Mouse (Mus musculus) hindbrain, embryonic 13.5 days (tissue): Measurements from ENCODE around the gene Spata16. TPM values are rescaled to one million over a fixed set of nuclear protein-coding genes. Genes with fewer than 3 reads are reported as not detected.

ENCODE experiments used
- ATAC-seq: fragments of 200-750 bp; cut with Nextera tagmentation; 2 replicates; pipeline ENCODE4 v1.8.0; 2017; ENCODE audit warnings: moderate TSS enrichment; ENCODE audit not compliant: low FRiP score
- H3K27ac ChIP-seq: fragments of 300-500 bp; sonication (generic); 2 replicates; pipeline ENCODE4 v1.5.1; 2015; ENCODE audit warnings: inconsistent platforms, mild to moderate bottlenecking, moderate library complexity
- H3K27me3 ChIP-seq: fragments of 300-500 bp; sonication (generic); 2 replicates; pipeline ENCODE4 v1.6.1; 2015; ENCODE audit warnings: mild to moderate bottlenecking, inconsistent platforms
- H3K36me3 ChIP-seq: fragments of 300-500 bp; sonication (generic); 2 replicates; pipeline ENCODE4 v1.6.1; 2015; ENCODE audit warnings: mild to moderate bottlenecking, inconsistent platforms
- H3K4me1 ChIP-seq: fragments of 300-500 bp; sonication (generic); replicated peaks from 2 replicates; pipeline ENCODE4 v1.6.1; 2015; ENCODE audit warnings: inconsistent platforms
- H3K4me2 ChIP-seq: fragments of 300-500 bp; sonication (generic); 2 replicates; pipeline ENCODE4 v1.6.1; 2015; ENCODE audit warnings: inconsistent platforms, mild to moderate bottlenecking, moderate library complexity
- H3K4me3 ChIP-seq: fragments of 300-500 bp; sonication (generic); 2 replicates; pipeline ENCODE4 v1.5.1; 2015; ENCODE audit warnings: mild to moderate bottlenecking, inconsistent platforms
- H3K9ac ChIP-seq: fragments of 300-500 bp; sonication (generic); 2 replicates; pipeline ENCODE4 v1.6.1; 2015; ENCODE audit warnings: mild to moderate bottlenecking, inconsistent platforms
- H3K9me3 ChIP-seq: fragments of 300-500 bp; sonication (generic); 2 replicates; pipeline ENCODE4 v1.6.1; 2016; ENCODE audit warnings: inconsistent platforms
- WGBS: fragments of 180-500 bp; shearing (Covaris S2); methylation state at CpG from one replicate; pipeline ENCODE4 v1.1.7; 2015; 5-methylcytosine and 5-hydroxymethylcytosine counted together
- microRNA-seq: library from miRNA; unstranded; fragments of <30 nt; microRNA quantifications from one replicate; pipeline ENCODE4, GENCODE M21; 2016
- polyA plus RNA-seq: library from polyadenylated mRNA; unstranded; fragments of >200 nt; fragmentation: Nextera tagmentation; extraction: Ambion mirVana; gene quantifications from 2 replicates; pipeline ENCODE4 v1.2.1, GENCODE M21; 2015

Spata16 gene
- polyA plus RNA-seq, 1 experiment from 2014 or later = not detected

DNA sequence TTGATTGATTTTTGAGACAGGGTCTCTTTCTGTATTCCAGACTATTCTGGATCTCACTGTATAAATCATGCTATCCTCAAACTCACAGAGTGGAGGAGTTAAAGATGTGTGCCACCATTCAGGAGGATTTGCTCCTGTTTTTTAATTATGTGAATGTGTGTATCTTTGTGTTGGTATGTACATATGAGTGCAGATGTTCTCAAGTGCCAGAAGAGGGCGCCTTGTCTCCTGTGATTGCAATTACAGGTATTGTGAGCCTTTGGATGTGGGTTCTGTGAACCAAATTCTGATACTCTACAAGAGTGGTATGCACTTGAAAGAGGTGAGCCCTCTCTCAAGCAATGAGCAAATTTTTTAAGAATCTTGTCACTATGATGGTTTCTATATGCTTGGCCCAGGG is 369.4 kb downstream of the Spata16 start:
- 51% methylated on average over 1 of the region's 1 CpGs for WGBS
- Histone ChIP-seq H3K27me3 (no peaks in the 10 kb centered on the region), H3K9ac (no peak overlapping the region), H3K4me3 (no peak overlapping the region), H3K9me3 (no peaks in the 10 kb centered on the region), H3K4me1 (no peaks in the 10 kb centered on the region), H3K36me3 (no peaks in the 10 kb centered on the region), H3K27ac (no peak overlapping the region), H3K4me2 (no peak overlapping the region)
- ATAC-seq = no peak

DNA sequence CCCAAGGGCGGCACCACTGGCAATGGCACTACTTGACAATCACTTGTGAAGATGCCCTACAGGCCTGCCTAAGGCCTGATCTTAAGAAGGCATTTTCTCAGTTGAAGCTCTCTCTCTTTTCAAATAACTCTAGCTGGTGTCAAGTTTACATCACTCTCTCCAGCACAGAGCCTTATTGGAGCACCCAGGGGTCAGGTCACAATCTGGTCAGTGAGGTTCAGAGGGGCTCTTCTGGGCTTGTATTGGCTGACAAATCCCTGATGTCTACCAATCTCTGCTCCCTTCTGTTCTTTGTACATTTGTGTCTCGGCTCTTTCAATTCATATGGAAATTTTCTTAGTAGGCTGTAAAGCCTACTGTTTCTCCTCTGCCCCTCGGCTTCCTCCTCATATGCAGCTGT is 390.5 kb downstream of the Spata16 start:
- no peaks in the 10 kb centered on the region for H3K36me3 ChIP-seq
- no peaks in the 10 kb centered on the region for H3K4me1 ChIP-seq
- no peak overlapping the region for H3K4me2 ChIP-seq
- no peaks in the 10 kb centered on the region for H3K27me3 ChIP-seq
- no peak overlapping the region for H3K9ac ChIP-seq
- ATAC-seq = no peak
- H3K4me3 ChIP-seq = no peak overlapping the region
- WGBS = 43% methylated on average over 3 of the region's 3 CpGs
- peaks cover 5% of the 10 kb centered on the region; the same call in 1 of the 2 replicates for H3K9me3 ChIP-seq
- H3K27ac ChIP-seq = no peak overlapping the region

DNA sequence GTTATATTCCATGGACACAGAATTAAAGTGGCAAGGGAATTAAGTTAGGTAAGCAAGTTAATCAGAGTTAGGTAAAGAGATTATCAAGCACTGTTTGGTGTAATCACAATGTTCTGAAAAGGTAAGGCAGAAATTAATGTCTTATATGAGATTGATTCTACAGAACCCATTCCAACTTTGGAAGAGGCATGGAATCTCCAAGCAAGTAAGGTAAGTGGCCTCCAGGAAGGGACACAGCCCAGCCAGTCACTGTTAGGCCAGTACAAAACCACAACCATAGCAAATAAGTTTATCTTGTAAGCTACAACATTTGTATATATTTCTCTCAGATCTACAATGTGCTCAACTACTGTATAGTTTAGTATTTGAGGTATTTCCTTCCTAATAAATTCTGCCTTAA is 391.1 kb downstream of the Spata16 start:
- Histone ChIP-seq H3K27me3 (no peaks in the 10 kb centered on the region), H3K4me2 (no peak overlapping the region), H3K9me3 (peaks cover 5% of the 10 kb centered on the region; the same call in 1 of the 2 replicates), H3K27ac (no peak overlapping the region), H3K9ac (no peak overlapping the region), H3K4me1 (no peaks in the 10 kb centered on the region), H3K36me3 (no peaks in the 10 kb centered on the region), H3K4me3 (no peak overlapping the region)
- ATAC-seq = no peak

DNA sequence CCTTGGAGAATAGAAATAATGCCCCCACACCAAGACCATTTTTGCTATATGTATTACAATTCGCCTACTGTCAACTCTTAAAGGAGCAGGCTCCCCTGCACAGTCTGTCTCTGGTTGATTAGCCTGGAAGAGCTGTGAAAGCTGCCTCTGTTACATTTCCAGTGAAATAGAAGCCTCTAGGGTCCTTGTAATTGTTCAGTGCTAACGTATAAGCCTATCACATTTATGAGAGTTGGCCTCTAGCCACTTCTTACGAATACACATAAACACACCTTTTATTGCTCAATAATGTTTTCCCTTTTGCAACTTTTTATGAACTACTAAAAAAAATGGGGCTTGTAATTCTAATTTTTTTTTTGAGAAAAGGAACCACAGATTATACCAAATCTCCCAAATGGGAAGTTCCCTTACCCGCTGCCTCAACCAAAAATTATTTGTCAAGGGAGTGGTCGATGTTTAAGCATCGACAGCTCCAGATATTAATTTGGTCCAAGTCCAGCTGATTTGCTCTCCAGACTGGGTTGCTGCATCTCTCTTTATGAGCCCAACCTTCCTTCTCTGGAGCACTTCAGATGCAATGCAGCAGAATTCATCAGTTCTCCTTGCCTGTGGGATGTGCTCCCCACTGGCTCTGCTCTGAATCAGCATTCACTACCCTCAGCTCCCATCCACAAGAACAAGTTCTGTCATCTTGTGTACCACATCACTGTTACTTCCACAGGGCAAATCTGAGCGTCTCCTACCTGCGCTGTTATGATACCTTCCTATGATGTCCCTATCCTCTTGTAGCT is 392.8 kb downstream of the Spata16 start:
- no peak overlapping the region for H3K9ac ChIP-seq
- H3K4me2 ChIP-seq = no peak overlapping the region
- WGBS = 90% methylated on average over 8 of the region's 8 CpGs
- H3K4me1 ChIP-seq = no peaks in the 10 kb centered on the region
- H3K9me3 ChIP-seq = peaks cover 5% of the 10 kb centered on the region; the same call in 1 of the 2 replicates
- H3K4me3 ChIP-seq = no peak overlapping the region
- H3K27me3 ChIP-seq = no peaks in the 10 kb centered on the region
- no peaks in the 10 kb centered on the region for H3K36me3 ChIP-seq
- ATAC-seq = no peak
- H3K27ac ChIP-seq = no peak overlapping the region

Small RNA genes within 50 kb of the gene (microRNA-seq; reads per million reads assigned to microRNA genes)
- gene Gm25773 (not detected), gene Gm44464 (not detected)
